Mouse (Mus musculus) urinary bladder, adult 2 months (tissue): ENCODE results near the gene Slc9a7. TPM values are rescaled to one million over a fixed set of nuclear protein-coding genes. Genes with fewer than 3 reads are reported as not detected.
A peak's percentile ranks its signal among the peaks of the same experiment; 100 is the strongest.

Experiments
- DNase-seq: peaks from one replicate; pipeline ENCODE4 v3.0.0; 2022; ENCODE audit warnings: low spot score
- polyA plus RNA-seq: library from polyadenylated mRNA; depleted of rRNA; stranded (reverse); fragments of >200 nt; gene quantifications from 2 replicates; pipeline ENCODE4 v1.2.3, GENCODE M21; 2012; rRNA removed

Gene Slc9a7
- polyA plus RNA-seq, result 1.4 and 1.9 TPM in 2 replicates

DNA sequence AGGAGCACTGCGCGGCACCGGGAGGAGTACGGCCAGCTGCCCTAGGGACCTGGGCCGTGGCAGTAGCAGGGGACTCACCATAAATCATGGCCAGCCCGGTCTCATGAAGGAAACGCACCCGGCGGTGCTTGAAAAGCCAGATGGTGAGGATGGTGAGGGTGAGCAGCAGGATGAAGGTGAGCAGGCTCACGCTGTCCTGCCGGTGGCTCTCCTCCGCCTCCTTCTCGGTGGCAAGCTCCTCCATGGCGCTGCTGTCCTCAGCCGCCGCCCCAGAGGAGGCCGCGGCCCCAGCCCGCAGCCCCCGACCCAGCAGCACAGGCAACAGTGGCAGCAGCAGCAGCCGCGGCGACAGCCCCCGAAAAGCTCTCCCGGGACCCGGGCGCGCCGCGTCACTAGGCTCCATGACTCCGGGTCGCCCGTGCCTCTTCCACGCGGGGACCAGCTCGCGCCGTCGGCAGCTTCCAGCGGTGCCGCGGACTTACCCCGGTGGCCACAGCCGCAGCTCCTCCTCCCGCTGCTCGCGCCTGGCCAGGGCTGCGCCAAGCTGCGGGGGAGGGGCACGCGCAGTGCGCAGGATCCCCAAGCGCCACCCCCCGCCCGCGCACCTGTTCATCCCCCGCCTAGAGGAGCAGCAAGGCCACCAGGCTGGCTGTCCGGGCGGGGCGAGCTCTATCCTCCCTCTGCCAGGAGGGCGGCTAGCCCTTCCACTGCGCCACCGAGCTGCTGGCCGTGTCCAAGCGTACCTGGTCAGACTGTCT lies at the start of gene Slc9a7:
TSS of gene Slc9a7 (minus strand) at position 526 of the 758 bp plus-strand sequence.
- DNase-seq, result peak; percentile 31

DNA sequence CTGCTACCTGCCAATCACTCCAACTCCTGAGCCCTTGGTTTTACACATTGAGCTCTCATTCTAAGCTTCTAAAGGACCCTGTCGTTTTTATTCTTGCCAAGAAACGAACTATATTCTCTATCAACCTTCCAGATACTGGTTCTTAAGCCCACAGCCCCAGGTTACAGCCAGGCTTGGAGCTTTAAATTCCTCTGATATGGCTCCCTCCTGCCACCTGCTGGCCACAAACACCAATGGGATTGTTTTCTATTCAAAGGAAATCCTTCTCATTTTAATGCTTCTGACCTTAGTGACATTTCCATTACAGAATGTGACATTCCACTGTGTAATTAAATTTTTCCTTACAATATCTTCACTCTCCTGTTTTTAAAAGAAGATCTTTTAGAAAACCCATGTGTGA lies 44.1 kb upstream of the Slc9a7 start:
- no peak for DNase-seq

DNA sequence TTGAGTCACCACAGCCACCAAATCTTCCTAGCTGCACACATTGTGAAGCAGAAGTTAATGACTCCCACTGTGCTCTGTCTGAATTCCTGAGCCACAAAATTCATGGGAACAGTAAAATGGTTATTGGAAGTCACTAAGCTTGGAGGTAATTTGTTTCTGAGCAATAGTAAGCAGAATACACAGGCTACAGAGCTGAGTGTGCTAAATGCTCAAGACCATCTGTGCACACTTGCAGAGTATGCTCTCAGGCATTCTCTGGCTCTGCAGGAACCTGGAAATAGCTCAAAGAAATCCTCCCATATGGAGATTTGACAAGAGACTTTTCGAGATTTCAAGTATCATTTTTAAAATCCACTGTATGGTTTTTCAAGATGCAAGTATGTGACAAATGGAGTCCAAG lies 41.1 kb upstream of the Slc9a7 start:
- no peak for DNase-seq

DNA sequence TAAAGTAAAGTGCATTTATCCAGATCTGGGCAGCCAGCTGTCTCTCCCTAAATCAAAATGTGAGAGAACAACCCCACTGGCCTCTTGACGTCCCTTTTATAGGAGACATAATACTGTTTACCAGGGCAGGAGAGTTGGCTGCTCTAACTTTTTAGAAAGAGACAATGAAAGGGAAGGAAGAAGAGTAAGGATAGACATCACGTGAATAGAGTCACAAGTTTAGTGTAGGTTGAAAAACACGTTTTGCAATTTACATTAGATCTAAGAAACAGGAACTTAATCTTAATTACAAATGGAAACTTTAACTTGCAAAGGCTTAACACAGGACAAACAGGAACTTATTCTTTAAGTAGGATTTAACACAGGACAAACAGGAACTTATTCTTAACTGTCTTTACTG lies 15.6 kb upstream of the Slc9a7 start:
- no peak for DNase-seq

DNA sequence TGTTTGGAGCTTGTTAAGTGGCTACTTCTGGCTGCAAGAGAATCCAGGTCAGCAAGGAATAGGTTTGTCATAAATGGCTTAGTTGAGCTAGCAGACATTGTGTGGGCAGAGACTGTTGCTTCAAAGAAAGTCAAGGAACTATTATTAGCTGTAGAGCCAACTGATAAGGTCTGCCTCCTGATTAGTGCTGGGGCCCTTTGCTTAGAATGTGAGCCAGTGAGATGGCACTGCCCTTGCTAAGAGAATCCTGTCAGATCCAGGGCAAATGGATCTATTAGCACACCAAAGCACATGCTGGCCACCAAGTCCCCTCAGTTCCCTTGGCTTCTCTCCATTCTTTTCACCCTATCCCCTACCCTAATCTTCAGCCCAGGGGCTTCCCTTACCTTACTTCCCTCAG lies 14.3 kb upstream of the Slc9a7 start:
- no peak for DNase-seq

DNA sequence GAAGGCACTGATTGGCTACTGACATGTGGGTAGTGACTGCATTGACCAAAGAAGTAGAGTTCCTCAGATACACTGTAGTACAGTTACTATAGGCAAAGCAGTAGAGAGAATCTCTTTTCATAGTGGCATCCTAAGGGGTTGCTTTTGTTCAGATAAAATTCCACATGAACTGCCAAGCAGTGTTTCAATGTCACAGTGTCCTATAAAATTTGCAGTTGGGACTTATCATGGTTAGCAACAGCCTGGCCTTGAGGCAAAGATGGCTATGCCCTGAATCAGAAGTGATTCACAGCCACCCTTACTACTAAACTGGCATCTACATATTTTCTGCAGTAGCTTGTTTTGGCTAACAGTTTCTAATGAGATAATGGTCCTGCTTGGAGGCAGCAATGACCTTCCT lies 11.7 kb upstream of the Slc9a7 start:
- DNase-seq, result no peak

DNA sequence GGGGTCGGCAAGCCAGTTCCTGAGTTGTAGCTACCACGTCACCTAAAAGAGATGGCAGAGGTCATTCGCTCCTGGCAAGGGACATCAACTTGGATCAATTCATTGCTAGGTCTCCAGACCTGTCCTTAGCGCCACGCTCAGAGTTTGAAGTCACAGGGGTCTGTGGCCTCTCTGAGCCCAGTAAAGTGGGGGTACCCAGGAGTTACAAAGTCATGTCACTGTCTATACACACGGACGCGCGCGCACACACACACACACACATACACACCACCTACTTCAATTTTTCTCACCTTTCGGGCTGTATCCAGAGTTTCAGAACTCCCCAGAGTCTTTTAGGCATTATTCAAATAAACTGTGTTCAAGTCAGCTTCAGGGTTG lies 422 bp upstream of the Slc9a7 start:
- DNase-seq, result no peak

DNA sequence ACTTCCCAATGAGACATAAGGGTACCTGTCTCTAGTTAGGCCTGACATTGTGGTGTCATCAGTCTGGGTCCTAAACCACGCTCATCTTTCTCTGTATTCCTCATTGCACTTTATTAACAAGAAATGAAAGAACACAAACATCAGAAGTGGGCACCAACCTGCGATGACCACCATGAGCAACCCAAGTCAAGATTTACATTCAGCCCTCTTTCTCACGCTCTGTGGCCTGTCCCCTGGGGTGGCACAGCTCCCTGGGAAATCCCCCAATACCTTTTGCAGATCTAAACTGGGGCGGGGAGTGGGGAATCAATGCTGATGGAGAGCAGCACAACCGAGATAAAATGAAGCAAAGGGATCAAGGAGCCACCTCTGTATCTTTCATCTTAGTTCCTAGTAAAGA lies 892 bp downstream of the Slc9a7 start:
- no peak for DNase-seq

DNA sequence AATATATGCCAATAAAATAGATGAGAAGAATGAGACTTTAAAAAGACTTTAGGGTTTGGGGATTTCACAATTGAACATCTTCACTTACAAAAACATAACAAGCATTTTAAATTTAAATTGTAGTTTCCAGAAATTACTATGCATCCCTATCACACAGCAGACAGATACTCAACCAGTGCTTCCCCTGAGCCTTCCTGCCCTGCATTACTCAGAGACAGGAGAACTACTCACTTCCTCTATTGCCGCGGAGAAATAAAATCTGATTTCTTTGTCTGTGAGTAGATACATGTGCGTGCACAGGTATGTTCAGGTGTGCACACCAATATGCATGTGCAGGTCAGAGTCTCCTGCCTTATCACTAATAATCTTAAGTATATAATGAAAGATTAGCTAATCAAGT lies 2.9 kb downstream of the Slc9a7 start:
- DNase-seq, result no peak

DNA sequence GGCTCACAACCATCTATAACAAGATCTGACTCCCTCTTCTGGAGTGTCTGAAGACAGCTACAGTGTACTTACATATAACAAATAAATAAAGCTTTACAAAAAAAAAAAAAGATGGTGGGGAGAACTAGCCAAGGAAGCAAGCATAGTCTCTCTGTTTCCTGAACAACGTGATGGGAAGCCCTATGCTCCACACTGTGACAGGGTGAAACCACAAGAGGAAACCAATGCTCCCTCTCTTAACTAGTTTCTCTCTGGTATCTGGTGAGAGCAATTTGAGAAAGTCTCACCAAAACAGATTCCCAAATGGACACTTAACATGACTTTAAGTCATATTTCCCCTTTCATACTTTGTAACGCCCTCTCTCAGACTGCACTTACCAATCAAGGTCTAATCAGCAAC lies 5.4 kb downstream of the Slc9a7 start:
- DNase-seq, result no peak

DNA sequence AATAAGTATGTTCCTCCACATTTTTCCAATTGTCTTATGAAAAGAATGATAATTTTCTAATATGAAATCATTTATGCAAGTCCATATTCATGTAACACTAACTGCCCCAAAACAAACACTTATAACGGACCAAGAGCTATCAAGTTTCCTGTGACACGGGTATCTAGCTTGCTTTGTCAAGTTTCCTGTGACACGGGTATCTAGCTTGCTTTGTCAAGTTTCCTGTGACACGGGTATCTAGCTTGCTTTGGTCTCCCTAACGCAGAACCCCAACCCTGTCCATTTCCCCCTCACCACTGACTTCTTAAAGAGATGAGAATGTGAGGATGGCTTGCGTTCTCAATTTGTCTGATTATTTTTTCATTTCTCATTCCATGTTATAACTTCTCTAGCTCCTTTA lies 12.2 kb downstream of the Slc9a7 start:
- no peak for DNase-seq

DNA sequence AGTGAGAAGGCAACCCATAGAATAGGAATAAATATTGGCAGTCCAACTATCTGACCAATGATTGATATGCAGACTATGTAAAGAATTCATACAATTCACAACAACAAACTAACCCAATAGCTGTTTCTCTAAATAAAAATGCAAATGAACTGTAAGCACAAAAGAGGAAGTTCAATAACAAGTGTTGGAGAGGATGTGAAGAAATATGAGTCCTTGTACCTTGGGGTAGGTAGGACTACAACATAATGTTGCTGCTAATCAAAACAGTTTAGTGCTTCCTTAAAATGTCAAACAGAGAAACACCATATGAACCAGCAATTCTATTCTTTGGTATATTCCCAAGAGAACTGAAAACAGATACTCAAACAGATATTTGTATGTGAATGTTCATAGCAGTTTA lies 17.8 kb downstream of the Slc9a7 start:
- no peak for DNase-seq

DNA sequence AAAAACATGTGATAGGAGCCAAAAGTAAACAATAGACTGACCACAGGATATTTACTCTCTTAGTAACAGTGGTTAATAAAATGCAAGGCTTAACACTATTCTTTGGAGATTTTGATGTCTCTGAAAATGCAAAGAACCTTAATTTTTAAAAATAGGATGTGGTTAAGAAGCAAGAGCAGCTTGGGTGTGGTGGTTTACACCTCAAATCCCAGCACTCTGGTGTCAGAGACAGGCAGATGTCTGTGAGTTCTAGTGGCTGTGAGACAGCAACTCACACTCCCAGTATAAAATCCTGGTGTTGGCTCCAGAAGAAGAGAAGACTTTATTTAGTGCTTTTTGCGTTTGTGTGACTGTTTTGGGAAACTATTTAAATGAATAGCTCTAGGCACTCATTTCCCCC lies 19.6 kb downstream of the Slc9a7 start:
- no peak for DNase-seq

DNA sequence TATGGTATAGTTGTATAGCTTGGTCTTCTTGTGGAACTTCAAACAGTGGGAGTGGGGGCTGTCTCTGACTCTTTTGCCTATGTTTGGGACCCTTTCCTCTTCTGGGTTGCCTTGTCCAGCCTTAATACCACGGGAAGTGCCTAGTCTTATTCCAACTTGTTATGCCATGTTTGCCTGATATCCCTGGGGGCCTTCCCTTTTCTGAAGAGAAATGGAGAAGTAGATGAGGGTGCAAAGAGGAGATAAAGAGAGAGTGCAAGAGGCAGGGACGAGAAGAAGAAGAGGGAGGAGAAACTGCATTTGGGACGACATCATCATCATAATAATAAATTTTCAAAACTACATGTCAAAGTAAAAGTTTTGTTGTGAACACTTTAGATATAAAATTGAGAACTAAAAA lies 21.6 kb downstream of the Slc9a7 start:
- no peak for DNase-seq

DNA sequence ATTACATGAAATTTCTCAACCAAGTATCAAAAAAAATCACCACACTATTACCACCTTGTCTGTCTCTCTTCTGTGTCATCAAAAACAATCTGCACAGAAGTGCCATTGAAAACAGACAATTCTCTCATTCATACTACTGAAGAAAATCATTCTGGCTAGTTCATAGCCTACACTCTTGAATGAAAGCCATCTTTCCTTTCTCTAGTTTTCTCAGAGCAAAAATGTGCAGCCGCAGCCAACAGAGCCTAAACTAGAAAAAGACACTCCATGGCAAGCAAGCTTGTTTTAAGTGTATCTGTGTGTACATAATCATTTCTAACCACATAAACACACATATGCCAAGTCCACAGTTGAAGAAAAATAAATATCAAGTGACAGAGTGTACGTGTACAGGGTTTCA lies 27.2 kb downstream of the Slc9a7 start:
- no peak for DNase-seq

DNA sequence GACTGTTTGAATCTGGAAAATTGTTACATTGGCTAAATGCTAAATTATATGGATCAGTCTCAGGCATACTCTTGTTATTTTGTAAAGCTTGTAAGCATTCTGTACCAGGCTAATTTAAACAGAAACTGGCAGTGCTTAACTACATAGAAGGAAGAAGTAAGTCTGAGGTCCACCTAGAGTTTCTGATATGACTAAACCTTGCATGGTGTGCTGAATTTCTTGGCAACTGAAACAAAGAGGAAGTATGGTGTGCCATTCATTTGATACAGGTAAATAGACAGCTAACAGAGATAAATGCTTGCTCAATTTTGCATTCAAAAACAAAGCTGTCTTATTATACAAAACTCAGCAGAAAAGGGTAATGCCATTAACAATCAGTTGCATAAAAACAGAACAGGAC lies 63.5 kb downstream of the Slc9a7 start:
- DNase-seq, result no peak

DNA sequence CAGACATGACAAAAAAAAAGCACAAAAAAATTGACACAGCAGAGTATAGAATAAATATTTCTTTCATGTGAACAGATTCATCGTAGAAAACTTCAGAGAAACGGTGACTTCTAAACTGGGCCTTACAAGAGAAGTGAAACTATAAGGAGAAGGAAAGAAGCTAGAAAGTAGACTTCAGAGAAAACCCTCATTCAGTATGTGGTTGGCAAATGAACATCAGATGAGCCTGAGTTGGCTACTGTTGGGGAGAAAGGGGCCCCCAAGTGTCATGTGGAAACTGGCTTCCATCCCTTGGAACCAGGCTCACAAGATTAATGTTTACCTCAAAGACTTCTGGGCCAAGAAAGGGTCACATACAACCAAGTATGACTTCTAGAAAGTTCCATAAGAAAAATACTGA lies 70.1 kb downstream of the Slc9a7 start:
- DNase-seq, result no peak

DNA sequence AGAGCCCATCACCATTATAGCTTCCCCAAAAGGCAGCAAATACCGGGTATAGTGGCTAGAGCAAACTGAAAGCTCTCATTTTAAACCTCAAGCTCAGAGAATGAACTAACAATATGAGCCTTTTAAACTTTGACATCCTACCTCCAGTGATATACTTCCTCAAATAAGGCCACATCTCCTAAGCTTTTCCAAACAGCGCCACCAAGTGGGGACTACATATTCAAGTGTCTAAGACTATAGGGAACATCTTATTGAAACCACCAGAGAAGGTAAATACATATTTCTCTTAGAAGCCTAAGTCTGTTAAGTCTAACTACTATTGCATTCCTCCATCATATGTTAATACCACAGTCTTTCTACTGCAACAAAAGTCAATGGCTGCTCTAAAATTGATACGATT lies 106.0 kb downstream of the Slc9a7 start:
- no peak for DNase-seq

DNA sequence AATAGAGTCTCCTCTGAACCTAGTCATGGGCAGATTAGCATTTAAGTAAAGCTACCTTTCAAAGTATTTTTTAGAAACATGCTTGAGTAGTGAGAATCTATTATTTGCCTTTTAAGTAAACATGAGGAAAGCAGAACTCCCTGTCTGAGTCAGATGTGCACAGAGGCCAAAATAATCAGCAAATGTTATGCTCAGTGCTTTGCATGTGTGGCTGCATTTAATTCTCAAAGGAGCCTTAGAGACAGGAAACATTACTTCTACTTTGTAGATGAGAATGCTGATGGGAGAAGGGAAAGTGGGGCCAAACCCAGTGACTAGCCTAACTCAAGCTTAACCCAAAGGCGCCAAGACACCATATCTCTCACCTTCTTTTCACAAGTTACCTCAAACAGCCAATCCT lies 114.8 kb downstream of the Slc9a7 start:
- no peak for DNase-seq

DNA sequence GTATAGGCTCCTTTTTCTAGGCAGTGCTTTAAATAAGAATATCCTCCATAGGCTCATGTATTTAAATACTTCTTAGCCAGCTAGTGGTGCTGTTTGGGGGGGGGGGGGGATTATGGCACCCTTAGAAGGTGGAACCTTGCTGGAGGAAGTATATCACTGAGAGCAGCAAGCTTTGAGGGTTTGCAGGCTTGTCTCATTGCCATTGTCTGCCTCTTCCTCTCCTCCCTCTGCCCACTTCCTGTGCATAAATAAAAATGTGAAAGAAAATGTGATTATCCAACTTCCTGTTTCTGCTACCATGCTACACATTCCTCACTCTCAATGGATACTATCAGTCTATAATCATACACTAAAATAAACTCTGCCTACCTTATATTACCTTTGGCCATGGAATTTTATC lies 123.2 kb downstream of the Slc9a7 start:
- no peak for DNase-seq

DNA sequence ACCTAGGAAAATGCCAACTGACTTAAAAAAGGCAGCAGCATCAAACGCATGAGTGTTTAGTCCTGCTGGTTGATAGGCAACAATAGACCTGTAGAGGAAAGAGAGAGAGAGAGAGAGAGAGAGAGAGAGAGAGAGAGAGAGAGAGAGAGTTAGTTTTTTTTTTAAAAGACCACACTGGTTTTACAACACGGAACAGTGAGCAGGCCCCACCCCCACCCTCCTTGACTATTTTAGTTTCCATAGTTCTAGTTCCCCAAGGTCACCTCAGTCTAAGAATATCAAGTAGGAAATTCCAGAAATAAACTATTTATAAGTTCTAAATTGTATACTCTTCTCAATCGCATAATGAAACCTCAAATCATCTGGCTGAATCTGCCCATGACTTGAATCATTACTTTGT lies 126.6 kb downstream of the Slc9a7 start:
- DNase-seq, result no peak

DNA sequence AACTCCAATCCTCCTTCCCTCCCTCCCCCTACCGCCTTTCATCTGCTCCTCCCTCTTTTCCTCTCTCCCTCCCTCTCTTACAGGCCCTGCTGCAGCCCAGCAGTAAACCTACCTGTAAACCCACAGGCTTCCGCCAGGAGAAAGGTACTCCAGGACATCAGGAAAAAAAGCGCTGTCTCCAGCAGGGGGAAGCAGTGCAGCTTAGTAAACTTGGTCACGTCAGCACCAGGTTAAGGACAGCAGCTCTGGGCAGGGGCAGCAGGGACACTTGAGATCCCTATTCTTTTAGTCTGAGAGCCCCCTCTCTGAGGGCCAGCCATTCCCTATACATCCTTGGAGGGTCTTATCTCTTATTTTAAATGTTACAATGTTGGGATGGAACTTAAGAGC lies 129.3 kb downstream of the Slc9a7 start:
- DNase-seq, result no peak

DNA sequence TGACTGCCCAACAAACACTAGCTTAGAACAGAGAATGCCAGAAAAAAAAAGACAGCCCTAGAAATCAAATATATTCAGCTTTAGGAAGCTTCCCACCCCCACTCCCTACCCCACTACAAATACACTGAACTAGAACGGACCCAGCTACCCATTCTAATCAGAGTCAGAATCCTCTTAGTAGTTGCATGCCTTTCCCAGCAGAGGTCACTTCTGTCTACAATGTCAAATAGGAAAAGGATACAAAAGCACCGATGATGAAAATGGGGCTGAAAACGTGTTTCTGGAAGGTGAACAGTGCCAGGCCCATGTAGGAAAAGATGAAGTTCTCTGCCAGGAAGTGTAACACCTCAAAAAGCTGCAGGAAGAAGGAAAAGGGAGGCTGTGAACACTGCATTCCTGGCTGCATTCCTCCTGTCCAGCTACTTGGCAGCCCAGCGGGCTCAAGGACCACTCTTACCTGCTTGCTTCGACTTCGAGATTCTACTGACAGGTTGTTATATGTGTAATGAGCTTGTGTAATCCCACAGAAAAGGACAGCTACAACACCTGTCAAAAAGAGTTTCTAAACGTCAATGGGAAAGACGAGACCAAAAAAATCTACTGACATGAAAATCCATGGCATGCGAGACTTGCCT lies 129.8 kb downstream of the Slc9a7 start:
- no peak for DNase-seq

DNA sequence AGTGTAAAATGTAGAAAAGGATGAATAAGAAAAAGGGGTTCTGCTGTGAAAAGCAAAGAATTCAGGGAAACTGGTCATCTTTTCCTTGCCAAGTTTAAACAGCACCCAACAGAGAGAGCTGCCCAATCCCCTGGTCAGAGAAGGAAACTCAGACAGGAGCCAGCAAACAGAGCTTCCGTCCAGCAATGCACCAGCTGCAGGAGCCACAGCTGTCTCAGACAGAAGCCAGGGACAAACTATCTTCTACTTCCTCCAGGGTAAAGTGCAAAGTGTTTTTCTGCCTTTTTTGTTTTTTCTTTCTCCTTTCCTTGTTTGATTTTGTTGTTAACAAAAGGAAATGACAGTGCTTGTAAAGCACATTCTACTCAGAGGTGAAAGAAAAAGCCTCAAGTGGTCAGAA lies 131.3 kb downstream of the Slc9a7 start:
- DNase-seq, result no peak
